Mouse (Mus musculus) frontal cortex, postnatal 10 days (tissue): ENCODE measurements around the gene Olig2.

Source experiments
- DNase-seq, 2 experiments: peaks; one replicate each; pipeline ENCODE4 v3.0.0; 2022; ENCODE audit warnings: low spot score in 2 of 2, mixed read lengths in 1 of 2

Gene Olig2

GRCm38 (mm10) chr16:91225233-91226037 lies at the start of gene Olig2:
TSS of gene Olig2 (plus strand) at chr16:91225457.
- peak; percentile 50 to 62 for DNase-seq

- no peak for DNase-seq
These were observed 49.4 kb upstream of the Olig2 start for GRCm38 (mm10) chr16:91175892-91176291.

GRCm38 (mm10) chr16:91187046-91187445 lies 38.2 kb upstream of the Olig2 start:
- no peak for DNase-seq

- no peak for DNase-seq
These were observed 37.6 kb upstream of the Olig2 start for GRCm38 (mm10) chr16:91187662-91188061.

- no peak for DNase-seq
These were observed 37.0 kb upstream of the Olig2 start for GRCm38 (mm10) chr16:91188304-91188703.

GRCm38 (mm10) chr16:91191233-91191632 lies 34.0 kb upstream of the Olig2 start:
- peak; percentile 20 to 25 for DNase-seq

- peak; percentile 49 to 64 for DNase-seq
These were observed 33.5 kb upstream of the Olig2 start for GRCm38 (mm10) chr16:91191663-91192237.

GRCm38 (mm10) chr16:91192672-91193354 lies 32.4 kb upstream of the Olig2 start:
- DNase-seq, result no peak

GRCm38 (mm10) chr16:91199815-91200214 lies 25.4 kb upstream of the Olig2 start:
- DNase-seq, result no peak

- DNase-seq, result no peak
These were observed 22.3 kb upstream of the Olig2 start for GRCm38 (mm10) chr16:91202989-91203388.

- DNase-seq, result no peak
These were observed 18.9 kb upstream of the Olig2 start for GRCm38 (mm10) chr16:91206371-91206770.

- DNase-seq, result no peak
These were observed 8.2 kb upstream of the Olig2 start for GRCm38 (mm10) chr16:91217077-91217476.

GRCm38 (mm10) chr16:91217948-91218347 lies 7.3 kb upstream of the Olig2 start:
- no peak for DNase-seq

GRCm38 (mm10) chr16:91219246-91219645 lies 6.0 kb upstream of the Olig2 start:
- DNase-seq, result no peak

GRCm38 (mm10) chr16:91222171-91222642 lies 3.0 kb upstream of the Olig2 start:
- no peak for DNase-seq

- no peak for DNase-seq
These were observed 2.5 kb upstream of the Olig2 start for GRCm38 (mm10) chr16:91222643-91223271.

- DNase-seq, result no peak
These were observed 1.8 kb upstream of the Olig2 start for GRCm38 (mm10) chr16:91223327-91224067.

- DNase-seq, result no peak
These were observed 1.2 kb upstream of the Olig2 start for GRCm38 (mm10) chr16:91224068-91224402.

- DNase-seq, result peak; percentile 33 to 47
These were observed 600 bp upstream of the Olig2 start for GRCm38 (mm10) chr16:91224481-91225232.

GRCm38 (mm10) chr16:91226038-91226882 lies 1.0 kb downstream of the Olig2 start:
- DNase-seq, result no peak
